Mouse (Mus musculus): Measurements from ENCODE around the gene Klk6. TPM values are rescaled to one million over a fixed set of nuclear protein-coding genes. Genes with fewer than 3 reads are reported as not detected.
A peak's percentile ranks its signal among the peaks of the same experiment; 100 is the strongest.

The Klk6 gene
- polyA plus RNA-seq, 1 experiment from 2014 or later = not detected

- no peak overlapping the region for H3K9ac ChIP-seq
- H3K4me3 ChIP-seq = no peak overlapping the region
- no peaks in the 10 kb centered on the region for H3K36me3 ChIP-seq
- H3K27me3 ChIP-seq = no peaks in the 10 kb centered on the region
- ATAC-seq (ENCODE audit: borderline replicate concordance, extremely low read depth, low FRiP score, low TSS enrichment) = no peak
- H3K4me1 ChIP-seq = no peaks in the 10 kb centered on the region
- H3K9me3 ChIP-seq = no peaks in the 10 kb centered on the region
- no peak overlapping the region for H3K4me2 ChIP-seq
- 79% methylated on average over 6 of the region's 6 CpGs for WGBS
- no peak overlapping the region for H3K27ac ChIP-seq
Observed at GRCm38 (mm10) chr7:43874868-43875375, 50.6 kb downstream of the Klk6 start.

GRCm38 (mm10) chr7:43876444-43876843, 52.1 kb downstream of the Klk6 start:
- H3K36me3 ChIP-seq = no peaks in the 10 kb centered on the region
- WGBS = 52% methylated on average over 4 of the region's 4 CpGs
- H3K4me3 ChIP-seq = no peak overlapping the region
- no peaks in the 10 kb centered on the region for H3K9me3 ChIP-seq
- H3K9ac ChIP-seq = no peak overlapping the region
- H3K4me1 ChIP-seq = no peaks in the 10 kb centered on the region
- ATAC-seq (ENCODE audit: borderline replicate concordance, extremely low read depth, low FRiP score, low TSS enrichment) = peak; percentile 67; the same call in 1 of the 2 replicates
- no peak overlapping the region for H3K27ac ChIP-seq
- no peaks in the 10 kb centered on the region for H3K27me3 ChIP-seq
- no peak overlapping the region for H3K4me2 ChIP-seq

GRCm38 (mm10) chr7:43878281-43878680, 54.0 kb downstream of the Klk6 start:
- ATAC-seq (ENCODE audit: borderline replicate concordance, extremely low read depth, low FRiP score, low TSS enrichment) = no peak
- Histone ChIP-seq H3K27ac (no peak overlapping the region), H3K4me1 (no peaks in the 10 kb centered on the region), H3K9ac (no peak overlapping the region), H3K9me3 (no peaks in the 10 kb centered on the region), H3K27me3 (peaks cover 4% of the 10 kb centered on the region), H3K4me3 (no peak overlapping the region), H3K4me2 (no peak overlapping the region), H3K36me3 (no peaks in the 10 kb centered on the region)
- 32% methylated on average over 1 of the region's 1 CpGs for WGBS

- 8% methylated on average over 3 of the region's 3 CpGs for WGBS
- no peak within 1 kb of the TSS for H3K9ac ChIP-seq
- H3K36me3 ChIP-seq = no peaks in the 10 kb centered on the region
- no peak within 1 kb of the TSS for H3K27ac ChIP-seq
- H3K4me1 ChIP-seq = no peaks in the 10 kb centered on the region
- no peak within 1 kb of the TSS for H3K4me2 ChIP-seq
- no peak within 1 kb of the TSS for H3K4me3 ChIP-seq
- H3K27me3 ChIP-seq = peaks cover 4% of the 10 kb centered on the region
- H3K9me3 ChIP-seq = no peaks in the 10 kb centered on the region
- no peak for ATAC-seq (ENCODE audit: borderline replicate concordance, extremely low read depth, low FRiP score, low TSS enrichment)
Observed at GRCm38 (mm10) chr7:43880912-43881311, 56.6 kb downstream of the Klk6 start, which contains the start of gene Klk4. Gene Klk4 (plus strand): TSS chr7:43881160.

Other genes with a start within 250 kb of the Klk6 start
- 13.1 and 13.5 TPM in 2 replicates for gene Zfp719, start 244.9 kb upstream of the Klk6 start, polyA plus RNA-seq (2015; fragmentation: Nextera tagmentation; extraction: Ambion mirVana)
- 0.15 and 0.33 TPM in 2 replicates for gene Zfp819, start 217.3 kb upstream of the Klk6 start, polyA plus RNA-seq (2015; fragmentation: Nextera tagmentation; extraction: Ambion mirVana)
- gene Ceacam18, start 189.8 kb upstream of the Klk6 start, polyA plus RNA-seq (2015; fragmentation: Nextera tagmentation; extraction: Ambion mirVana) = not detected in 2 replicates
- gene Siglece, start 164.3 kb upstream of the Klk6 start, polyA plus RNA-seq (2015; fragmentation: Nextera tagmentation; extraction: Ambion mirVana) = 0.74 and 1.0 TPM in 2 replicates
- gene Ctu1, start 152.5 kb upstream of the Klk6 start, polyA plus RNA-seq (2015; fragmentation: Nextera tagmentation; extraction: Ambion mirVana) = 13.9 and 14.2 TPM in 2 replicates
- not detected in 2 replicates for gene Klk14, start 134.1 kb upstream of the Klk6 start, polyA plus RNA-seq (2015; fragmentation: Nextera tagmentation; extraction: Ambion mirVana)
- 2.6 and 3.0 TPM in 2 replicates for gene Klk13, start 111.9 kb upstream of the Klk6 start, polyA plus RNA-seq (2015; fragmentation: Nextera tagmentation; extraction: Ambion mirVana)
- not detected in 2 replicates for gene Klk12, start 55.6 kb upstream of the Klk6 start, polyA plus RNA-seq (2015; fragmentation: Nextera tagmentation; extraction: Ambion mirVana)
- gene Klk11, start 49.9 kb upstream of the Klk6 start, polyA plus RNA-seq (2015; fragmentation: Nextera tagmentation; extraction: Ambion mirVana) = 0.14 and 0.42 TPM in 2 replicates
- gene Klk10, start 43.5 kb upstream of the Klk6 start, polyA plus RNA-seq (2015; fragmentation: Nextera tagmentation; extraction: Ambion mirVana) = 1.8 and 1.9 TPM in 2 replicates
- gene Klk9, start 32.6 kb upstream of the Klk6 start, polyA plus RNA-seq (2015; fragmentation: Nextera tagmentation; extraction: Ambion mirVana) = 0.16 TPM in 1 of 2 replicates, not detected in the other
- 21.4 and 22.4 TPM in 2 replicates for gene Klk8, start 26.9 kb upstream of the Klk6 start, polyA plus RNA-seq (2015; fragmentation: Nextera tagmentation; extraction: Ambion mirVana)
- gene Klk7, start 13.2 kb upstream of the Klk6 start, polyA plus RNA-seq (2015; fragmentation: Nextera tagmentation; extraction: Ambion mirVana) = not detected in 2 replicates
- not detected in 2 replicates for gene Klk5, start 17.5 kb downstream of the Klk6 start, polyA plus RNA-seq (2015; fragmentation: Nextera tagmentation; extraction: Ambion mirVana)
- gene Klk4, start 56.7 kb downstream of the Klk6 start, polyA plus RNA-seq (2015; fragmentation: Nextera tagmentation; extraction: Ambion mirVana) = not detected in 2 replicates
- gene Klk15, start 109.2 kb downstream of the Klk6 start, polyA plus RNA-seq (2015; fragmentation: Nextera tagmentation; extraction: Ambion mirVana) = not detected in 2 replicates
- gene Klk1b8, start 126.2 kb downstream of the Klk6 start, polyA plus RNA-seq (2015; fragmentation: Nextera tagmentation; extraction: Ambion mirVana) = not detected in 2 replicates
- not detected in 2 replicates for gene Klk1b1, start 142.3 kb downstream of the Klk6 start, polyA plus RNA-seq (2015; fragmentation: Nextera tagmentation; extraction: Ambion mirVana)
- not detected in 2 replicates for gene Klk1b9, start 151.6 kb downstream of the Klk6 start, polyA plus RNA-seq (2015; fragmentation: Nextera tagmentation; extraction: Ambion mirVana)
- gene Klk1b11, start 171.4 kb downstream of the Klk6 start, polyA plus RNA-seq (2015; fragmentation: Nextera tagmentation; extraction: Ambion mirVana) = not detected in 2 replicates
- not detected in 2 replicates for gene Klk1b26, start 187.7 kb downstream of the Klk6 start, polyA plus RNA-seq (2015; fragmentation: Nextera tagmentation; extraction: Ambion mirVana)
- gene Klk1b27, start 227.8 kb downstream of the Klk6 start, polyA plus RNA-seq (2015; fragmentation: Nextera tagmentation; extraction: Ambion mirVana) = not detected in 2 replicates